Mouse (Mus musculus): ENCODE measurements around the gene Ccdc85a.

DNA sequence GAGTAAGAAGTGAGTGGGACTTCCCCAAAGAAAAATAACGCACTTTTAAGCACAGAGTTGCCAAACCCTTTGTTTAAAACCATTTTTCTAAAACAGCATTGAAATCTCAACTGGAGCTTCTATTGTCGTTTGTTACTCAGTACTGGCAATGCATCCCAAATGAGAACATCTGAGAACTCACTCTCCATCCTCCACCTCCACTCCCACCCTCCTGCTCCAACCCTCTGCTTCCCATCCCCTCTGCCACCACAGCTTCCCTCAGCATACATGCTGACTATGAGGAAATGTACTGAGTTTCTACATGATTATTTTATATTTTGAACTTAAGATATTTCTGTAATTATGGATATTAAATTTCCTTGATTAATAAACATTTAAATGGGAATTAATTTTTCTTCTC lies 168.3 kb downstream of the Ccdc85a start:
- TF ChIP-seq CTCF (IDR thresholded peaks at IDR 0.05), result no peak
- no peak for TF ChIP-seq EP300 (IDR thresholded peaks at IDR 0.05)
